11 mouse cellular contexts compared by ENCODE assay signal in genomic region chr5:100044621-100045020, GRCm38 (mm10).
"Had no signal": no experiment of that assay in that cellular context is flagged by ENCODE, and none has a peak within 500 bp of the region (broad histone marks: within the 10 kb centered on the region; RNA-seq: fewer than 3 reads in every experiment).

No protein-coding gene starts in this region.

- H3K9me3 ChIP-seq: limb, embryonic 15.5 days; neural tube, embryonic 15.5 days had no signal

- DNase-seq: layer of hippocampus, postnatal 36 days; midbrain, embryonic 14.5 days; right cerebral cortex, adult 18-20 months; right cerebral cortex, postnatal 25 days; thymus, adult 18-20 months; thymus, postnatal 14 days had no signal

- H3K9ac ChIP-seq: limb, embryonic 15.5 days; liver, embryonic 14.5 days; neural tube, embryonic 15.5 days had no signal

- H3K4me2 ChIP-seq: limb, embryonic 15.5 days; neural tube, embryonic 15.5 days had no signal

- H3K36me3 ChIP-seq: neural tube, embryonic 15.5 days had no signal

- H3K4me3 ChIP-seq: limb, embryonic 15.5 days; myocyte; neural tube, embryonic 15.5 days had no signal

- H3K27ac ChIP-seq: limb, embryonic 15.5 days; liver, embryonic 14.5 days; neural tube, embryonic 15.5 days had no signal

- H3K27me3 ChIP-seq: limb, embryonic 15.5 days; neural tube, embryonic 15.5 days had no signal

- ATAC-seq: intestine, embryonic 16.5 days had no signal
